Mouse (Mus musculus) limb, embryonic 15.5 days (tissue): ENCODE measurements around the gene Gclm. TPM values are rescaled to one million over a fixed set of nuclear protein-coding genes. Genes with fewer than 3 reads are reported as not detected.
"Not testable (repeated sequence)": the region's sequence is repeated elsewhere in the genome, so short reads cannot be mapped to it uniquely, and the experiment has no call there.

Experiments used
- ATAC-seq: fragments of 200-750 bp; cut with Nextera tagmentation; 2 replicates; pipeline ENCODE4 v1.8.0; 2017; ENCODE audit warnings: low read depth, moderate TSS enrichment; ENCODE audit not compliant: insufficient number of reproducible peaks, low FRiP score, low TSS enrichment
- H3K27ac ChIP-seq: fragments of 300-500 bp; sonication (generic); 2 replicates; pipeline ENCODE4 v1.5.1; 2015; ENCODE audit warnings: moderate library complexity, mild to moderate bottlenecking, inconsistent platforms
- H3K27me3 ChIP-seq: fragments of 300-500 bp; sonication (generic); 2 replicates; pipeline ENCODE4 v1.6.1; 2015; ENCODE audit warnings: inconsistent platforms
- H3K36me3 ChIP-seq: fragments of 300-500 bp; sonication (generic); 2 replicates; pipeline ENCODE4 v1.6.1; 2015; ENCODE audit warnings: inconsistent platforms
- H3K4me1 ChIP-seq: fragments of 300-500 bp; sonication (generic); 2 replicates; pipeline ENCODE4 v1.6.1; 2015; ENCODE audit warnings: inconsistent platforms
- H3K4me2 ChIP-seq: fragments of 300-500 bp; sonication (generic); 2 replicates; pipeline ENCODE4 v1.6.1; 2015; ENCODE audit warnings: mild to moderate bottlenecking, inconsistent platforms
- H3K4me3 ChIP-seq: fragments of 300-500 bp; sonication (generic); 2 replicates; pipeline ENCODE4 v1.5.1; 2015; ENCODE audit warnings: mild to moderate bottlenecking, inconsistent platforms
- H3K9ac ChIP-seq: fragments of 300-500 bp; sonication (generic); 2 replicates; pipeline ENCODE4 v1.6.1; 2015; ENCODE audit warnings: inconsistent platforms
- H3K9me3 ChIP-seq: fragments of 300-500 bp; sonication (generic); 2 replicates; pipeline ENCODE4 v1.6.1; 2016; ENCODE audit warnings: inconsistent platforms
- WGBS: fragments of 180-500 bp; shearing (Covaris S2); methylation state at CpG from one replicate; pipeline ENCODE4 v1.1.7; 2015; 5-methylcytosine and 5-hydroxymethylcytosine counted together
- polyA plus RNA-seq: library from polyadenylated mRNA; unstranded; fragments of >200 nt; fragmentation: Nextera tagmentation; extraction: Ambion mirVana; gene quantifications from 2 replicates; pipeline ENCODE4 v1.2.1, GENCODE M21; 2015

Gclm gene
- polyA plus RNA-seq, 1 experiment from 2014 or later: 56.6 TPM

DNA sequence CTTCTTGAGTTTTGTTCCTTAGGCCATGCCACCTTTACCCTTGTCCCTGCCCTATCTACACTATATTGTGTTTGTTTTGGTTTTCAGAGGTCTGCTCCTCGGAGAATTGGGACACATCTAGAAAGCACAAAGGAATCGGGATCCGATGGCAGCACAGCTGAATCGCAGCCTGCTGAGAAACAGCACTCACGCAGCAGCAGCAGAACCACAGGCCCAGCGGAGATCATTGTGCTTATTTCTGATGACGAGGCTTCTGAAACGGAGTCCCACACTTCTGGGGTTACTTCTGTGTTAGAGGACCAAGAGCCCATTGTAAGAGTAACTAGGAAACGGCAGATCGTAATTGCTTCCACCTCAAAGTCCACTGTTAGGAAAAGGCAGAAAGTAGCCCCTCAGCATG is 29.8 kb downstream of the Gclm start:
- peak overlapping the region; percentile 88; the same call in 1 of the 2 replicates for H3K9ac ChIP-seq
- no peaks in the 10 kb centered on the region for H3K9me3 ChIP-seq
- peak overlapping the region; percentile 73 for H3K4me3 ChIP-seq
- 74% methylated on average over 10 of the region's 10 CpGs for WGBS
- H3K4me2 ChIP-seq: peak overlapping the region; percentile 64
- no peaks in the 10 kb centered on the region for H3K27me3 ChIP-seq
- H3K4me1 ChIP-seq: peaks cover 30% of the 10 kb centered on the region
- ATAC-seq: no peak
- H3K27ac ChIP-seq: no peak overlapping the region
- H3K36me3 ChIP-seq: peaks cover 48% of the 10 kb centered on the region

DNA sequence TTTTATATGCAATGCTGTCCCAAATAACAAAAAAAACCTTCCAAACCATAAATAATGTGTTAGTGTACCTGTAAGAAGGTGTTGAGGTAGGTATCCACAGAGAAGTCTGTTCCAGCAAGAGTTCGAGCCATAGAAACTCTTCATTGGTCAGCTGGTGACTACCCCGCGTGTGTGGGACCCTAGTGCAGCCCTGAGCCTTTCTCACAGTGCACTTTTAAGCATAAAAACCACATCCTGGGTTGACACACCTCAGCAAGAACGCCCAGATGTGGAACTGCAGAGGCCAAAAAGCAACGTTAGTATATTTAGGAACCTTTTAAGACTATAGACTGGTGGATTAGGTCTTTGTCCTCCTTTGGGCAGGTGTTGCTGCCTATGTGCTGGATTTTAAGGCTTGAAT is 41.8 kb downstream of the Gclm start:
- no peak overlapping the region for H3K4me2 ChIP-seq

DNA sequence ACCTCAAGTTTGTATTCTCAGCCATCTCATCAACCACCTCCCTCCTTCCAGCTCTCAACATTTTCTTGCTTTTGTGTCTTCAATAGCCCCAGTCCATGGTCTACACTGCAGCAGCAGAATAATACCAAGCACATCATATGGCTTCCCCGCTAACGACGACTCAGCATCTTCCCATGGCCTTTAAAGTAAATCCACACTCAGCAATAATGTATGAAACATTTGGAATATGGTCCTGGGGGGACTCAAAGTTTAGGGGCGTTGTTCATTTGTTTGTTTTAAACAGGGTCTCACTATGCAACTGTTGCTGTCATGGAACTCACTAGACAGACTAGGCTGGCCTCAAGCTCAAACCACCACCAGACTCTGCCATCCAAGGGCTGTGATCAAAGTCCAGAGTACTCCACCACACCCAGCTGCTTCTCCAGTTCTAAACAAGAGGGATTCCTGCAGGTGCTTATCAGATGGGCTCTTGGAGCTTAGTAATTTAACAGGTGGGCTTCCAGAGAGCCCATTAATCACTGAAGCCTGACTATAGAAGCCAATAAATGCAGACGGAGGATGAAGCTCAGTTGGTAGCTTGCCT is 43.3 kb downstream of the Gclm start:
- H3K36me3 ChIP-seq: peaks cover 16% of the 10 kb centered on the region
- H3K27me3 ChIP-seq: no peaks in the 10 kb centered on the region
- 72% methylated on average over 5 of the region's 5 CpGs for WGBS
- no peaks in the 10 kb centered on the region for H3K9me3 ChIP-seq
- H3K4me1 ChIP-seq: peaks cover 8% of the 10 kb centered on the region
- no peak overlapping the region for H3K9ac ChIP-seq
- ATAC-seq: no peak
- no peak overlapping the region for H3K4me2 ChIP-seq
- no peak overlapping the region for H3K27ac ChIP-seq
- no peak overlapping the region for H3K4me3 ChIP-seq

More for the DNA sequence above, 41.8 kb downstream of the Gclm start:
- Histone ChIP-seq H3K4me3 (no peak overlapping the region), H3K4me1 (peaks cover 3% of the 10 kb centered on the region; the same call in 1 of the 2 replicates), H3K9me3 (no peaks in the 10 kb centered on the region), H3K9ac (no peak overlapping the region), H3K27ac (no peak overlapping the region), H3K27me3 (no peaks in the 10 kb centered on the region), H3K36me3 (peaks cover 31% of the 10 kb centered on the region)
- WGBS: 62% methylated on average over 5 of the region's 5 CpGs
- ATAC-seq: no peak

DNA sequence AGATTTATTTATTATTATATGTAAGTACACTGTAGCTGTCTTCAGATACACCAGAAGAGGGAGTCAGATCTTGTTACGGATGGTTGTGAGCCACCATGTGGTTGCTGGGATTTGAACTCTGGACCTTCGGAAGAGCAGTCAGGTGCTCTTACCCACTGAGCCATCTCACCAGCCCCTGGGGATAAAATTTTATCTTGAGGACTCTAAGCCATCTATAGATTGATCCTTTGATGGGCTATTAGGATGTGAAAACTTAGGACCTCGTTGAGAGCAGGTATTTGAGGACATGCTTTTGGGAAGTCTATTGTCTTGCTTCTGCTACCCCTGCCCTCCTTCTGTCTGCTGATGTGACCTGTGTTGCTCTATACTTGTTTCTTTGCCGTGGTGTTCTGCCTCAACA is 44.0 kb downstream of the Gclm start:
- H3K4me2 ChIP-seq, ATAC-seq, H3K4me3 ChIP-seq, H3K36me3 ChIP-seq, H3K27me3 ChIP-seq, H3K9me3 ChIP-seq, H3K27ac ChIP-seq, H3K9ac ChIP-seq: not testable (repeated sequence)
- H3K4me1 ChIP-seq: peaks cover 12% of the 10 kb centered on the region
- WGBS: 69% methylated on average over 4 of the region's 4 CpGs

DNA sequence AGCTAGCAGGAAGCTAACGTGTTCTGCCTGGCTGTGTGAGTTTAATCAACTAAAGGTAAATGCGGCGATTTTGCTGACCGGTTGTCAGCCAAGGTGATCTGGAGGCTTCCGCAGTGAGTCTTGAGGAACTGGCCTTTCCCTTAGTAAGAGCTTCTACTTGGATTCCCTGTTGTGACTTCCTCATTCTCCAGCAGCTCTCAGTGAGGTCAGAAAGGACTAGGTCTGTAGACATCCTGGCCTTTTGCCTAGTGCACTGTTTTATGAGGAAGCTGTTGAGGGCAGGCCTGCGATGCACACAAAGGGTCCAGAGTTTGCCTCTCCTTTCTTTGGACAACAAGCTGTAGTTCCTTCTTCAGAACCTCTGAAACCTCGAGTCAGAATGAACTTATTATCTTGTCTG is 45.3 kb downstream of the Gclm start:
- Histone ChIP-seq H3K4me1 (peaks cover 26% of the 10 kb centered on the region), H3K9ac (no peak overlapping the region), H3K36me3 (no peaks in the 10 kb centered on the region), H3K4me2 (no peak overlapping the region), H3K27ac (no peak overlapping the region), H3K9me3 (no peaks in the 10 kb centered on the region), H3K27me3 (no peaks in the 10 kb centered on the region), H3K4me3 (no peak overlapping the region)
- WGBS: 75% methylated on average over 7 of the region's 7 CpGs
- no peak for ATAC-seq

DNA sequence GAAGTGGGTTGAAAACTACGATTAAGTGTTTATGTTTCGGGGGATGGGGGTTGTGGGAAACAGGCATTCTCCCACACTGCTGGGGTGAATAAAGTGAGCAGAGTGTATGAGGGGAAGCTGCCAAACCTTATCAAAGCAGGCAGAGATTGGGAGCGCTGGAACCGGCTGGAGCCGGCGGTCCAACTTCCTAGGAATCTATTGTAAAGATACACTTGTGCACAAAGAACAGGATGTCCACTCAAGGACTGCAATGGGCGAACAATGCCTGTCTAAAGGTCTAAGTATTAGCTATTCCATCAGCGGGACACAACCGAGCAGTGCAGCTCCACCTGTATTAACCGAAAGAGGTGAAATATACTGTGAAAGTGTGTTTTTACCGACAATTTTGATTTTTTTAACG is 46.5 kb downstream of the Gclm start:
- no peaks in the 10 kb centered on the region for H3K36me3 ChIP-seq
- peaks cover 33% of the 10 kb centered on the region for H3K4me1 ChIP-seq
- H3K4me2 ChIP-seq: 0 out of 2 replicates have a peak overlapping the region, but pooled peaks have one; percentile 87
- H3K9me3 ChIP-seq: no peaks in the 10 kb centered on the region
- ATAC-seq: no peak
- H3K4me3 ChIP-seq: peak overlapping the region; percentile 94; the same call in 1 of the 2 replicates
- WGBS: 56% methylated on average over 12 of the region's 12 CpGs
- H3K27ac ChIP-seq: no peak overlapping the region
- H3K27me3 ChIP-seq: no peaks in the 10 kb centered on the region
- H3K9ac ChIP-seq: no peak overlapping the region

DNA sequence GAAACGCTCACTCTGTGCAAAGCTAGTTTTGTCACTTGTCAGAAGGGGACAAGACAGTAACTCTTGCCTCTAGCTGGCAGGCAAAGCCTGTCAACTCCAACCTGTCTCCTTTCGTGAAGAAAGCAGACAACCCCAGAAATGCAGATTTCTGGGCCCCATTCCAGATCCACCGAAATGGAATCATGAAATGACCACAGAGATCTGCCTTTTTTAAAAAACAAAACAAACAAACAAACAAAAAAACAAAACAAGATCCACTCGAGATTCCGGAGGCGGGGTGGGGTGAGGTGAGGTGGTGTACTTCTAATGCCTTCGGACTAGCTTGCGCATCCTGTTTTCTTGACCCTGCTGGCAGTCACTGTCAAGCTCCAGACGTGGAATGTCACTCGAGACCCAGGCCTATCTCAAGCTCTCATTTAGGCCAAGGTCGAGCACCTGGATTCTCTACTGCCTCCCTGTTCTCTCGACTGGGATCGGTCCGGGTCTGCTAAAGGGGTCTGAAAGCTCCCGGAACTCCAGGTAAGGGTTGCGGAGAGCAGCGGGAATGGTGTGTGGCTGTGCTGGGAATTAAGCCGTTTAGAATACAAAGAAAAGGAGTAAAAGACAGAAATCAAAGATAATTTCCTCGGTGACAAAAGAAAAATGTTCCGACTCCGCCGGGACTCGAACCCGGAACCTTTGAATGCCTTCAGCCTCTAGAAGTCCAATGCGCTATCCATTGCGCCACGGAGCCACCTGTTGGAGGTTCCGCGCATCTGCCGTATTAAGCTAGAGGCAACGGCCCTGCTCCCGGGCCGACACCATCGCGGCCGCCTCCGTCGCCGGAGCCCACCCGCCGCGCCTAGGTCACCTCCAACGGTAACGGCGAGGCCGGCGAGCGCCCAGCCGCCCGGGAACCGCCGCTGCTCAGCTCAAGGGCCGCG is 47.2 kb downstream of the Gclm start:
- Histone ChIP-seq H3K4me2 (peak overlapping the region; percentile 87), H3K9ac (peak overlapping the region; percentile 85), H3K9me3 (no peaks in the 10 kb centered on the region), H3K27me3 (no peaks in the 10 kb centered on the region), H3K27ac (peak overlapping the region; percentile 98), H3K36me3 (no peaks in the 10 kb centered on the region), H3K4me3 (peak overlapping the region; percentile 94), H3K4me1 (peaks cover 38% of the 10 kb centered on the region)
- peak; percentile 73 for ATAC-seq
- 8% methylated on average over 54 of the region's 54 CpGs for WGBS

DNA sequence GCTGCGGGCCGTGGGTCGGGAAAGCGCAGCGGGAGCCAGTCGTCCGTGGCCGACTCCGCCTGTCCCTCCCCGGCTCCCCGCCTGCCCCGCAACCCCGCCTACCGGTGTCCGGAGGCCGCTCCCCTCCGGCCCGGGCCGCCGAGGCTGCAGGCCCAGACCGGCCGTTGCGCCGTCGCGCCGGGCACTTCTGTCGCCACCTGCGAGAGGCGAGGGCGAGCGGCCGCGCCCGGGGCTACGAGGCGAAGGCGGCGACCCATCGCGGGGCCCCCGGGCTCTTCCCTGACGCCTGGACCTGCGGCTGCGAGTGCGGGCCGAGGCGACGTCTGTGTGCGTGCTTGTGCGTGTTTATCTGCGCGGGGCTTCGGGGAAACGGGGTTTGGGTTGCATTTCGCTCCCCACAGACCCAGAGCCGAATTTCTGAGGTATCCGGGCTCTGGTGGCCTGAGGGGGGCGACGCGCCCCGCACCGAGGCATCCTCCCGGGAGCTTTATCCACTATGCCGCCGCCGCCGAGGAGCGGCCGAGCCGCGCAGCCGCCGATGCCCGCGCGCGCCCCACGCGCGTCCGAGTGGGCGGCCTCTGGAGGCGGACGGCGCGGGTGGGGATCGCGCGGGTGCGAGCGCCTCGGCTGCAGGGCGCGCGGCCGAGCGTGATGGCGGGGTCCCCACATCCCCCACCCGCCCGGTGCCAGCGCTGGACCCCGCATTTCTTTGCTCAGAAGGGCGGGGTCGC is 48.0 kb downstream of the Gclm start:
- H3K4me3 ChIP-seq: peak overlapping the region; percentile 94
- no peaks in the 10 kb centered on the region for H3K27me3 ChIP-seq
- peaks cover 38% of the 10 kb centered on the region for H3K4me1 ChIP-seq
- H3K4me2 ChIP-seq: peak overlapping the region; percentile 87
- H3K36me3 ChIP-seq: no peaks in the 10 kb centered on the region
- peak; percentile 72 for ATAC-seq
- WGBS: under 1% methylated on average over 100 of the region's 105 CpGs
- peak overlapping the region; percentile 98 for H3K27ac ChIP-seq
- H3K9ac ChIP-seq: peak overlapping the region; percentile 85
- no peaks in the 10 kb centered on the region for H3K9me3 ChIP-seq

DNA sequence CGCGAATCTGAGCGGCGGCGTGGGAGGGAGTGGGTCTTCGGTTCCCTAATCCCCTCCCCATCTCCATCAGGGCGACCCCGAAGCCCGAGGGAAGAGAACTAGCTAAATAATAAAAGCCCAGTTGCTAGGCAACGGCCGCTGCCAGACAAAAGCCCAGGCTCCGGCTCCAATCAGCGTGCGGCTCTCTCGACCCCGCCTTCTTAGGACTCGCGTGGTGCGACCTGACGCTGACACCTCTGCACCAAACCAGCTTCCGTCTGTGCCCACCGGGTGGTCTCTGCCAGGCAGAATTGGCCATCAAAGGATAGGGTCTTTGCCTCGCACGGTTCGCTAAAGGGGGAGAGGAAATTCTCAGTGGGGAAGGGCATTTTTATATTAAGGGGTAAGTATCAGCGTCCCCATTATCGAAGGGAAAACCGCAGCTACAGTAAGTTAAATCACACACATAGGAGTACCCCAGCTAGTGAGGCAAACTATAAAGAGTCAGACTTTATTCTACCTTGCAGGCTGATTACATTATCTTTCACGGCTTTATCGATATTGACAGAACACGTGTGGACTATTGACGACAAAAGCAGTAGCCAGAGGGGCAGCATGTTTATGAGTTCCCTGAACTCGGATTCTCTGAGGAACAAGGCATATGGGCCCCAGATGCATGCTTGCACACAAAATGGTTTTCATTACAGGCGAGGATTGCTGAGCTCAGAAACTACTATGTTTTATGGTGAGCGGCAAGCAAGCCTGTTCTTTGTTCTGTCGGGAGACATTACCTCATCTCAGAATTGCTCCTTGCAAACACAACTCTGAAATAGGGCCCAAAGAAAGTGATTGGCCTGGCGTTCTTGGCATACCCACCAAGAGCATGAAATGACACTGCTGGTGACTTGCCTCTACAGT is 48.8 kb downstream of the Gclm start, which contains the start of gene Bcar3:
Gene Bcar3, plus strand, starts transcription at position 183 of the 897 bp plus-strand sequence.
- H3K27me3 ChIP-seq: no peaks in the 10 kb centered on the region
- peak within 1 kb of the TSS; percentile 87 for H3K4me2 ChIP-seq
- H3K36me3 ChIP-seq: no peaks in the 10 kb centered on the region
- WGBS: 3% methylated on average over 37 of the region's 37 CpGs
- peak within 1 kb of the TSS; percentile 94 for H3K4me3 ChIP-seq
- peak within 1 kb of the TSS; percentile 98 for H3K27ac ChIP-seq
- peak within 1 kb of the TSS; percentile 85 for H3K9ac ChIP-seq
- ATAC-seq: peak; percentile 68
- H3K9me3 ChIP-seq: no peaks in the 10 kb centered on the region
- peaks cover 38% of the 10 kb centered on the region for H3K4me1 ChIP-seq

DNA sequence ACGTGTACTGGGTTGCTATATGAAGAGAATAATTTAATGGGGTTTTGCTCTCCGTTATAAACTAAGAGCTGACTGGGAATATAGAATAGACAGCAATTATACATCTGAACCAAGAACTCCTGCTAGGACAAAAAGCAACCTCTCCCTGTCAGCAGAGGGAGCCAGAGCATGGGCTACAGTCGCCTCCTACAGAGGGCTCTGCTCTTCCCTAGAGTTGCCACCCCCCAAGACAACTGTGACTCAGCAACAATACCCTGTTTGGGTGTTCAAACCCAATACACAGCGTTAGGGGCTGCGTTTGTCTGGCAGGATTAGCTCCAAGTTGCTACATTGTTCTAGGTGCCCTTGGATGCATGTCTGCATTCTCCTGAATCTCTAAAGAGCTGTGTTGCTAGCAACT is 50.2 kb downstream of the Gclm start:
- H3K27me3 ChIP-seq: no peaks in the 10 kb centered on the region
- no peaks in the 10 kb centered on the region for H3K9me3 ChIP-seq
- H3K9ac ChIP-seq: no peak overlapping the region
- H3K27ac ChIP-seq: peak overlapping the region; percentile 98; the same call in 1 of the 2 replicates
- H3K36me3 ChIP-seq: no peaks in the 10 kb centered on the region
- WGBS: 17% methylated on average over 5 of the region's 5 CpGs
- no peak for ATAC-seq
- peaks cover 38% of the 10 kb centered on the region for H3K4me1 ChIP-seq
- no peak overlapping the region for H3K4me2 ChIP-seq
- H3K4me3 ChIP-seq: no peak overlapping the region

DNA sequence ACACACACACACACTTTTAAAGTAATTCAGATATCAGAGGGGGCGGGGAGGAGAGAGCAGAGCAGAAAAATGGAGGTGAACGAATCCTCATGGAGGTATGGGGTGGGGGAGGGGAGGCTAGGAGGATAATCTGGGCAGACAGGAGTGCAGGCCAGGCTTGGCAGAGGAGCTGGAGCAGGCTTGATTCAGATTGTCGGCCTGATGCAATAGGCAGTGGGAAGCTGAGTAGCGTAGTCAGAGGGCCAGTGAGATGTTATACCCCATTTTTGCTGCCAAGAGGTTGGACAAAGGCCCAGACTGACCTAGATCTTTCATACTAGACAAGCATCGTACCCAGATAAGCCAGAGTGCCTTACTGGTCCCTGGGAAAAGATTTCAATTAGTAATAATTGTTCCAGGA is 51.6 kb downstream of the Gclm start:
- Histone ChIP-seq H3K9me3 (no peaks in the 10 kb centered on the region), H3K9ac (no peak overlapping the region), H3K27me3 (no peaks in the 10 kb centered on the region), H3K27ac (no peak overlapping the region), H3K4me3 (no peak overlapping the region), H3K4me2 (no peak overlapping the region), H3K4me1 (peaks cover 44% of the 10 kb centered on the region), H3K36me3 (no peaks in the 10 kb centered on the region)
- ATAC-seq: no peak
- 62% methylated on average over 5 of the region's 5 CpGs for WGBS
